ENCODE assay signal across 7 mouse cellular contexts in the genomic region with DNA sequence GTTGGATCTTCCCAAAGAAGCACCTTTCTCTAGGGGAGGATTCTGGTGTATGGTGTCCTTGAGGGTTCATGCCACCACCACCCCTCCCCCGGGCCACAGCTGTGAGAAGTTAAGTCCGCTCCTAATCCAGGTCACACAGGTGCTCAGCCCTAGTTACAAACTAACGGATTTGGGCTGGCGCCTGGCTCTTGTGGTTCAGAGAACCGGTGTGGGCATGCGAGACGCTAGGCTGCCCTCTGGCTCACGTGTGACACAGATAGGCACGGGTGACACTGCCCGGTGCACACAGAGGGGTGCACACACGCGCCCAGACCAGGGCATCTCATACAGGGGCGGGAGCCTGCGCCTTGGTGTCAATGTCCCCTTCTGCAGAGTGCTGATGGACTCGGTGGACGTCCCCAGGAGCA. TPM values are rescaled to one million over a fixed set of nuclear protein-coding genes. Genes with fewer than 3 reads are reported as not detected.
DNase-seq lines count a peak whose midpoint lies in the region; ATAC-seq and TF ChIP-seq lines count a peak whose summit lies in the region.

No protein-coding gene starts in this region.

- peak; percentile 18 for DNase-seq in NIH3T3 (ENCODE audit: low read depth)
- peak; percentile 37 for DNase-seq in hindbrain, postnatal 0 days (ENCODE audit: low spot score)
- peak; percentile 42 to 48 for DNase-seq in left cerebral cortex, postnatal 36 days (ENCODE audit: low spot score in 2 of 2)
- peak; percentile 60 for DNase-seq in testis, postnatal 14 days (ENCODE audit: low spot score)

- H3K9me3 ChIP-seq in forebrain, embryonic 12.5 days = no peaks in the 10 kb centered on the region
- H3K9me3 ChIP-seq in hindbrain, postnatal 0 days (ENCODE audit: low read length) = no peaks in the 10 kb centered on the region
- no peaks in the 10 kb centered on the region for H3K9me3 ChIP-seq in midbrain, embryonic 13.5 days

- 1% methylated on average over 16 of the region's 16 CpGs for WGBS in forebrain, embryonic 12.5 days
- WGBS in hindbrain, postnatal 0 days = 2% methylated on average over 16 of the region's 16 CpGs
- whole genome bisulfite sequencing in midbrain, embryonic 13.5 days = under 1% methylated on average over 16 of the region's 16 CpGs

- peaks cover 31% of the 10 kb centered on the region for H3K4me1 ChIP-seq in forebrain, embryonic 12.5 days
- H3K4me1 ChIP-seq in hindbrain, postnatal 0 days (ENCODE audit: insufficient read depth, low read length) = peaks cover 9% of the 10 kb centered on the region; the same call in 1 of the 2 replicates
- H3K4me1 ChIP-seq in midbrain, embryonic 13.5 days (replicated peaks) = peaks cover 30% of the 10 kb centered on the region

- no peak for TF ChIP-seq CTCF in hindbrain, postnatal 0 days (IDR thresholded peaks at IDR 0.05; ENCODE audit: low read depth)

- ATAC-seq in CD4-positive, CD25-positive, alpha-beta regulatory T cell, adult 4 months = peak; percentile 26
- ATAC-seq in forebrain, embryonic 12.5 days (ENCODE audit: low FRiP score) = peak; percentile 59
- ATAC-seq in hindbrain, postnatal 0 days = peak; percentile 47
- ATAC-seq in midbrain, embryonic 13.5 days = peak; percentile 75

- H3K9ac ChIP-seq in forebrain, embryonic 12.5 days = peak overlapping the region; percentile 78
- peak overlapping the region; percentile 83 for H3K9ac ChIP-seq in hindbrain, postnatal 0 days (replicated peaks; ENCODE audit: low read length)
- H3K9ac ChIP-seq in midbrain, embryonic 13.5 days (replicated peaks) = peak overlapping the region; percentile 84

- H3K27me3 ChIP-seq in forebrain, embryonic 12.5 days = no peaks in the 10 kb centered on the region
- H3K27me3 ChIP-seq in hindbrain, postnatal 0 days (ENCODE audit: insufficient read depth, low read length) = no peaks in the 10 kb centered on the region
- H3K27me3 ChIP-seq in midbrain, embryonic 13.5 days = no peaks in the 10 kb centered on the region

- peaks cover 7% of the 10 kb centered on the region; the same call in 1 of the 2 replicates for H3K36me3 ChIP-seq in forebrain, embryonic 12.5 days (replicated peaks)
- H3K36me3 ChIP-seq in hindbrain, postnatal 0 days (ENCODE audit: insufficient read depth, low read length) = no peaks in the 10 kb centered on the region
- H3K36me3 ChIP-seq in midbrain, embryonic 13.5 days = peaks cover 5% of the 10 kb centered on the region; the same call in 1 of the 2 replicates

- peak overlapping the region; percentile 85 for H3K27ac ChIP-seq in forebrain, embryonic 12.5 days
- H3K27ac ChIP-seq in hindbrain, postnatal 0 days = peak overlapping the region; percentile 93
- H3K27ac ChIP-seq in midbrain, embryonic 13.5 days = peak overlapping the region; percentile 84

- H3K4me3 ChIP-seq in forebrain, embryonic 12.5 days (replicated peaks) = peak overlapping the region; percentile 61
- H3K4me3 ChIP-seq in hindbrain, postnatal 0 days (ENCODE audit: low read length) = peak overlapping the region; percentile 71
- H3K4me3 ChIP-seq in midbrain, embryonic 13.5 days (replicated peaks) = peak overlapping the region; percentile 60

- intact Hi-C loops in left cerebral cortex, postnatal 36 days (cut with DNase I) = loop anchor here (2.0 to 5.0 kb wide), 3 partner anchors 28 to 63 kb away; partner anchors contain the start of genes Hmgcs1 and Zfp131

- H3K4me2 ChIP-seq in forebrain, embryonic 12.5 days = peak overlapping the region; percentile 92
- H3K4me2 ChIP-seq in hindbrain, postnatal 0 days (ENCODE audit: low read depth, low read length) = peak overlapping the region; percentile 94
- H3K4me2 ChIP-seq in midbrain, embryonic 13.5 days (replicated peaks) = peak overlapping the region; percentile 96

RNA-seq across cellular contexts. Expression of gene Nim1k, which starts 0.5 kb away (rescaled TPM):
- polyA plus RNA-seq in CD4-positive, CD25-positive, alpha-beta regulatory T cell, adult 4 months (2017; shearing (Covaris generic)) = 1 to 10 TPM in 1 of 2 experiments, under 1 TPM in 1; 0.75 to 1.1 TPM
- polyA plus RNA-seq in forebrain, embryonic 12.5 days (2016; fragmentation: Nextera tagmentation; extraction: Ambion mirVana) = 4.1 and 4.8 TPM in 2 replicates
- total RNA-seq in hindbrain, postnatal 0 days (2014; rRNA removed) = 9.8 and 10.3 TPM in 2 replicates
- polyA plus RNA-seq in hindbrain, postnatal 0 days (2015; fragmentation: Nextera tagmentation; extraction: Ambion mirVana) = 7.4 and 8.0 TPM in 2 replicates
- 10 to 100 TPM; 13.9 to 16.2 TPM for total RNA-seq in left cerebral cortex, postnatal 36 days (2021)
- polyA plus RNA-seq in midbrain, embryonic 13.5 days (2015; fragmentation: Nextera tagmentation; extraction: Ambion mirVana) = 2.9 and 3.1 TPM in 2 replicates

RNA-seq across cellular contexts. Expression of gene Zfp131, which starts 35.5 kb away (rescaled TPM):
- 10 to 100 TPM; 26.1 to 29.2 TPM for polyA plus RNA-seq in CD4-positive, CD25-positive, alpha-beta regulatory T cell, adult 4 months (2017; shearing (Covaris generic))
- polyA plus RNA-seq in forebrain, embryonic 12.5 days (2016; fragmentation: Nextera tagmentation; extraction: Ambion mirVana) = 56.5 and 57.7 TPM in 2 replicates
- total RNA-seq in hindbrain, postnatal 0 days (2014; rRNA removed) = 21.1 and 27.7 TPM in 2 replicates
- polyA plus RNA-seq in hindbrain, postnatal 0 days (2015; fragmentation: Nextera tagmentation; extraction: Ambion mirVana) = 26.3 and 29.6 TPM in 2 replicates
- 10 to 100 TPM; 47.3 to 48.5 TPM for total RNA-seq in left cerebral cortex, postnatal 36 days (2021)
- 42.8 and 43.8 TPM in 2 replicates for polyA plus RNA-seq in midbrain, embryonic 13.5 days (2015; fragmentation: Nextera tagmentation; extraction: Ambion mirVana)

Comparison
In these comparisons a context has a peak if more than half of its experiments do, and no peak if none do; other contexts are left out.
1. Peak in every context shown above with its lines: DNase-seq, ATAC-seq, H3K4me3 ChIP-seq and H3K27ac ChIP-seq.